Mouse (Mus musculus): ENCODE data around the gene Tbcb.
A peak's percentile ranks its signal among the peaks of the same experiment; 100 is the strongest.
"Not testable (repeated sequence)": the region's sequence is repeated elsewhere in the genome, so short reads cannot be mapped to it uniquely, and the experiment has no call there.

Gene Tbcb

GRCm38 (mm10) chr7:30193013-30193412, 39.1 kb downstream of the Tbcb start:
- peak; percentile 31 to 53 for DNase-seq

GRCm38 (mm10) chr7:30192088-30192487, 40.0 kb downstream of the Tbcb start:
- DNase-seq: no peak

- DNase-seq: no peak
Measured at GRCm38 (mm10) chr7:30189116-30189491, 43.0 kb downstream of the Tbcb start.

- DNase-seq: no peak
Measured at GRCm38 (mm10) chr7:30188344-30189115, 43.5 kb downstream of the Tbcb start.

- DNase-seq: no peak
Measured at GRCm38 (mm10) chr7:30184641-30185348, 47.3 kb downstream of the Tbcb start.

- peak; percentile 86 to 90 for DNase-seq
Measured at GRCm38 (mm10) chr7:30183879-30184289, 48.2 kb downstream of the Tbcb start, which contains the start of gene Cox7a1. TSS of gene Cox7a1 (plus strand) at chr7:30184144.

GRCm38 (mm10) chr7:30183189-30183588, 48.9 kb downstream of the Tbcb start:
- not testable (repeated sequence) for DNase-seq

- DNase-seq: not testable (repeated sequence)
Measured at GRCm38 (mm10) chr7:30181929-30182328, 50.1 kb downstream of the Tbcb start.

- peak; percentile 83 to 84 for DNase-seq
Measured at GRCm38 (mm10) chr7:30181308-30181707, 50.8 kb downstream of the Tbcb start.

GRCm38 (mm10) chr7:30178256-30178655, 53.8 kb downstream of the Tbcb start:
- no peak for DNase-seq

- no peak for DNase-seq
Measured at GRCm38 (mm10) chr7:30176474-30176873, 55.6 kb downstream of the Tbcb start.

Data from kidney, postnatal 4 days (tissue).